ENCODE assay signal across 8 mouse cellular contexts in genomic region chr9:35541488-35541887, GRCm38 (mm10). TPM values are rescaled to one million over a fixed set of nuclear protein-coding genes. Genes with fewer than 3 reads are reported as not detected.
DNase-seq lines count a peak whose midpoint lies in the region; ATAC-seq and TF ChIP-seq lines count a peak whose summit lies in the region.

No protein-coding gene starts in this region.

- no peak overlapping the region for H3K4me3 ChIP-seq in MEL (ENCODE audit: control insufficient read depth in 1 of 2, insufficient read depth in 1 of 2, low read depth in 2 of 2, low read length in 2 of 2)
- H3K4me3 ChIP-seq in forebrain, embryonic 14.5 days (ENCODE audit: low read depth, low read length), result no peak overlapping the region
- no peak overlapping the region for H3K4me3 ChIP-seq in hindbrain, embryonic 14.5 days (replicated peaks; ENCODE audit: low read length)
- no peak overlapping the region for H3K4me3 ChIP-seq in lung, postnatal 0 days (ENCODE audit: low read depth, low read length)

- TF ChIP-seq RAD21 in MEL (IDR thresholded peaks at IDR 0.05; ENCODE audit: low read depth, low read length), result peak; percentile 82

- no peaks in the 10 kb centered on the region for H3K79me2 ChIP-seq in MEL (ENCODE audit: control insufficient read depth, insufficient read depth, low read length, poor library complexity)

- H3K27me3 ChIP-seq in MEL (ENCODE audit: control insufficient read depth in 1 of 2, insufficient read depth in 2 of 2, low read length in 2 of 2), result no peaks in the 10 kb centered on the region
- H3K27me3 ChIP-seq in forebrain, embryonic 14.5 days (replicated peaks; ENCODE audit: control insufficient read depth, insufficient read depth, low read length), result no peaks in the 10 kb centered on the region
- no peaks in the 10 kb centered on the region for H3K27me3 ChIP-seq in hindbrain, embryonic 14.5 days (ENCODE audit: control insufficient read depth, insufficient read depth, low read length)
- H3K27me3 ChIP-seq in lung, postnatal 0 days (replicated peaks; ENCODE audit: insufficient read depth, low read length), result no peaks in the 10 kb centered on the region

- no peak for TF ChIP-seq POLR2A in MEL (IDR thresholded peaks at IDR 0.05; ENCODE audit: control insufficient read depth in 1 of 2, insufficient read depth in 1 of 2, low read depth in 1 of 2, low read length in 2 of 2, poor library complexity in 1 of 2)

- H3K9me3 ChIP-seq in MEL (replicated peaks; ENCODE audit: insufficient read depth, low read length), result no peaks in the 10 kb centered on the region
- H3K9me3 ChIP-seq in forebrain, embryonic 14.5 days (replicated peaks; ENCODE audit: control insufficient read depth, low read length), result no peaks in the 10 kb centered on the region
- no peaks in the 10 kb centered on the region for H3K9me3 ChIP-seq in hindbrain, embryonic 14.5 days (ENCODE audit: control insufficient read depth, low read length)
- H3K9me3 ChIP-seq in lung, postnatal 0 days (ENCODE audit: low read length), result no peaks in the 10 kb centered on the region

- H3K9ac ChIP-seq in MEL (ENCODE audit: control insufficient read depth, low read depth, low read length, poor library complexity, severe bottlenecking), result no peak overlapping the region; the same call in 1 of the 2 replicates
- H3K9ac ChIP-seq in forebrain, embryonic 14.5 days (ENCODE audit: low read length), result no peak overlapping the region
- no peak overlapping the region for H3K9ac ChIP-seq in hindbrain, embryonic 14.5 days
- no peak overlapping the region for H3K9ac ChIP-seq in lung, postnatal 0 days (replicated peaks; ENCODE audit: low read depth)

- H3K27ac ChIP-seq in MEL (ENCODE audit: control insufficient read depth, low read depth, low read length), result no peak overlapping the region
- H3K27ac ChIP-seq in forebrain, embryonic 14.5 days (ENCODE audit: low read depth, low read length), result no peak overlapping the region
- no peak overlapping the region for H3K27ac ChIP-seq in hindbrain, embryonic 14.5 days
- no peak overlapping the region for H3K27ac ChIP-seq in lung, postnatal 0 days (ENCODE audit: low read length)

- ATAC-seq in cerebellum, adult (ENCODE audit: insufficient number of reproducible peaks, low FRiP score, low TSS enrichment), result peak; percentile 74
- peak; percentile 87 for ATAC-seq in forebrain, embryonic 14.5 days
- peak; percentile 74; the same call in 1 of the 2 replicates for ATAC-seq in hindbrain, embryonic 14.5 days (ENCODE audit: low FRiP score)
- ATAC-seq in lung, postnatal 0 days, result peak; percentile 57

- peak; percentile 70 to 90 (median 77) for TF ChIP-seq CTCF in MEL (IDR thresholded peaks at IDR 0.05 in 2 of 3, conservative IDR thresholded peaks at IDR 0.05 in 1 of 3; ENCODE audit: control insufficient read depth in 1 of 3, insufficient read depth in 1 of 3, low read depth in 2 of 3, low read length in 3 of 3, poor library complexity in 1 of 3, severe bottlenecking in 1 of 3)
- peak; percentile 80 for TF ChIP-seq CTCF in lung, postnatal 0 days (IDR thresholded peaks at IDR 0.05)

- H3K36me3 ChIP-seq in MEL (ENCODE audit: control insufficient read depth in 1 of 2, insufficient read depth in 2 of 2, low read length in 2 of 2), result peaks cover 0 to 6% of the 10 kb centered on the region in 2 experiments; a peak in 2 of 4 replicates
- H3K36me3 ChIP-seq in forebrain, embryonic 14.5 days (ENCODE audit: control insufficient read depth, insufficient read depth, low read length), result 0 out of 2 replicates have a peak, but pooled peaks cover 5% of the 10 kb centered on the region
- H3K36me3 ChIP-seq in hindbrain, embryonic 14.5 days (replicated peaks; ENCODE audit: control insufficient read depth, insufficient read depth), result peaks cover 50% of the 10 kb centered on the region
- H3K36me3 ChIP-seq in lung, postnatal 0 days (ENCODE audit: insufficient read depth, low read length), result no peaks in the 10 kb centered on the region

- DNase-seq in MEL (ENCODE audit: low read depth, low spot score), result peak; percentile 84
- peak; percentile 92 for DNase-seq in forebrain, embryonic 14.5 days (ENCODE audit: low spot score)
- peak; percentile 96 for DNase-seq in hindbrain, embryonic 14.5 days (ENCODE audit: low spot score)
- DNase-seq in layer of hippocampus, postnatal 10 days (ENCODE audit: low spot score in 2 of 2), result peak; percentile 88
- peak; percentile 82 for DNase-seq in lung, postnatal 0 days (ENCODE audit: low spot score)
- DNase-seq in retina, embryonic 14.5 days (ENCODE audit: low spot score), result peak; percentile 93
- peak; percentile 92 for DNase-seq in thymus, postnatal 4 days

- WGBS in forebrain, embryonic 14.5 days, result 7% methylated on average over 6 of the region's 6 CpGs
- WGBS in hindbrain, embryonic 14.5 days, result 7% methylated on average over 6 of the region's 6 CpGs
- 7% methylated on average over 6 of the region's 6 CpGs for WGBS in lung, postnatal 0 days

- H3K4me1 ChIP-seq in MEL (ENCODE audit: control insufficient read depth in 1 of 2, insufficient read depth in 2 of 2, low read length in 2 of 2), result peaks cover 4 to 14% of the 10 kb centered on the region in 2 experiments
- no peaks in the 10 kb centered on the region for H3K4me1 ChIP-seq in forebrain, embryonic 14.5 days (ENCODE audit: control insufficient read depth, insufficient read depth, low read length)
- H3K4me1 ChIP-seq in hindbrain, embryonic 14.5 days (replicated peaks; ENCODE audit: control insufficient read depth, insufficient read depth, low read length), result no peaks in the 10 kb centered on the region
- no peaks in the 10 kb centered on the region for H3K4me1 ChIP-seq in lung, postnatal 0 days (ENCODE audit: insufficient read depth, low read depth, low read length)

- TF ChIP-seq EP300 in MEL (IDR thresholded peaks at IDR 0.05; ENCODE audit: low read depth in 1 of 2, low read length in 2 of 2), result no peak
- no peak for TF ChIP-seq EP300 in lung, postnatal 0 days (IDR thresholded peaks at IDR 0.05)

- no peak overlapping the region for H3K4me2 ChIP-seq in forebrain, embryonic 14.5 days (ENCODE audit: low read length)
- no peak overlapping the region for H3K4me2 ChIP-seq in hindbrain, embryonic 14.5 days (replicated peaks)
- H3K4me2 ChIP-seq in lung, postnatal 0 days (replicated peaks; ENCODE audit: low read depth, low read length), result no peak overlapping the region

TF ChIP-seq in MEL, 35 proteins besides CTCF, POLR2A, EP300 and RAD21 (continues in another document):
- TF ChIP-seq MAX (IDR thresholded peaks at IDR 0.05; ENCODE audit: low read length) (0 out of 2 replicates have a peak, but pooled peaks have one; percentile 25), ZC3H11A (IDR thresholded peaks at IDR 0.05; ENCODE audit: low read depth, low read length) (0 out of 2 replicates have a peak, but pooled peaks have one; percentile 49), POLR2AphosphoS2 (IDR thresholded peaks at IDR 0.05; ENCODE audit: low read length) (no peak), MAZ (IDR thresholded peaks at IDR 0.05; ENCODE audit: low read depth, low read length) (no peak), MXI1 (IDR thresholded peaks at IDR 0.05; ENCODE audit: low read depth, low read length) (no peak), RCOR1 (IDR thresholded peaks at IDR 0.05; ENCODE audit: low read depth, low read length) (no peak)

RNA-seq across cellular contexts. Expression of gene Ddx25, which starts 16.8 kb away (rescaled TPM):
- 0.33 and 0.35 TPM in 2 replicates for total RNA-seq in MEL (2012; rRNA removed)
- polyA plus RNA-seq in MEL (2012; ENCODE audit: insufficient read depth in 1 of 2, insufficient read length in 2 of 2, low read depth in 1 of 2, low replicate concordance in 2 of 2, missing spikeins in 1 of 2), result under 1 TPM in 1 of 2 experiments, not detected in 1; 0.35 TPM
- 21.0 and 22.9 TPM in 2 replicates for polyA plus RNA-seq in forebrain, embryonic 14.5 days (2014; fragmentation: Nextera tagmentation; extraction: Ambion mirVana)
- 29.3 and 31.8 TPM in 2 replicates for polyA plus RNA-seq in hindbrain, embryonic 14.5 days (2014; fragmentation: Nextera tagmentation; extraction: Ambion mirVana)
- total RNA-seq in layer of hippocampus, postnatal 10 days (2021), result 10 to 100 TPM; 15.2 to 16.1 TPM
- polyA plus RNA-seq in lung, postnatal 0 days (2015; fragmentation: Nextera tagmentation; extraction: Ambion mirVana), result 0.07 and 0.10 TPM in 2 replicates

RNA-seq across cellular contexts. Expression of gene Pus3, which starts 16.9 kb away (rescaled TPM):
- total RNA-seq in MEL (2012; rRNA removed), result 20.0 and 23.8 TPM in 2 replicates
- polyA plus RNA-seq in MEL (2012; ENCODE audit: insufficient read depth in 1 of 2, insufficient read length in 2 of 2, low read depth in 1 of 2, low replicate concordance in 2 of 2, missing spikeins in 1 of 2), result 10 to 100 TPM in 1 of 2 experiments, not detected in 1; 15.8 TPM
- 21.9 and 23.9 TPM in 2 replicates for polyA plus RNA-seq in forebrain, embryonic 14.5 days (2014; fragmentation: Nextera tagmentation; extraction: Ambion mirVana)
- 15.6 and 19.1 TPM in 2 replicates for polyA plus RNA-seq in hindbrain, embryonic 14.5 days (2014; fragmentation: Nextera tagmentation; extraction: Ambion mirVana)
- 10 to 100 TPM; 12.0 to 13.4 TPM for total RNA-seq in layer of hippocampus, postnatal 10 days (2021)
- 7.3 and 8.5 TPM in 2 replicates for polyA plus RNA-seq in lung, postnatal 0 days (2015; fragmentation: Nextera tagmentation; extraction: Ambion mirVana)

RNA-seq across cellular contexts. Expression of gene Gm1113, which starts 23.4 kb away (rescaled TPM):
- total RNA-seq in MEL (2012; rRNA removed), result not detected in 2 replicates
- not detected for polyA plus RNA-seq in MEL (2012; ENCODE audit: insufficient read depth in 1 of 2, insufficient read length in 2 of 2, low read depth in 1 of 2, low replicate concordance in 2 of 2, missing spikeins in 1 of 2)
- not detected in 2 replicates for polyA plus RNA-seq in forebrain, embryonic 14.5 days (2014; fragmentation: Nextera tagmentation; extraction: Ambion mirVana)
- polyA plus RNA-seq in hindbrain, embryonic 14.5 days (2014; fragmentation: Nextera tagmentation; extraction: Ambion mirVana), result not detected in 2 replicates
- total RNA-seq in layer of hippocampus, postnatal 10 days (2021), result not detected
- not detected in 2 replicates for polyA plus RNA-seq in lung, postnatal 0 days (2015; fragmentation: Nextera tagmentation; extraction: Ambion mirVana)

RNA-seq across cellular contexts. Expression of gene Pate2, which starts 28.6 kb away (rescaled TPM):
- 0.16 and 0.23 TPM in 2 replicates for total RNA-seq in MEL (2012; rRNA removed)
- polyA plus RNA-seq in MEL (2012; ENCODE audit: insufficient read depth in 1 of 2, insufficient read length in 2 of 2, low read depth in 1 of 2, low replicate concordance in 2 of 2, missing spikeins in 1 of 2), result under 1 TPM in 1 of 2 experiments, not detected in 1; 0.29 TPM
- polyA plus RNA-seq in forebrain, embryonic 14.5 days (2014; fragmentation: Nextera tagmentation; extraction: Ambion mirVana), result 0.51 and 0.77 TPM in 2 replicates
- 0.47 TPM in 2 replicates for polyA plus RNA-seq in hindbrain, embryonic 14.5 days (2014; fragmentation: Nextera tagmentation; extraction: Ambion mirVana)
- 1 to 10 TPM; 1.5 to 2.3 TPM for total RNA-seq in layer of hippocampus, postnatal 10 days (2021)
- 0.06 and 0.10 TPM in 2 replicates for polyA plus RNA-seq in lung, postnatal 0 days (2015; fragmentation: Nextera tagmentation; extraction: Ambion mirVana)

RNA-seq across cellular contexts. Expression of gene Hyls1, which starts 28.7 kb away (rescaled TPM):
- 10.6 and 13.6 TPM in 2 replicates for total RNA-seq in MEL (2012; rRNA removed)
- 10 to 100 TPM in 1 of 2 experiments, not detected in 1; 10.5 TPM for polyA plus RNA-seq in MEL (2012; ENCODE audit: insufficient read depth in 1 of 2, insufficient read length in 2 of 2, low read depth in 1 of 2, low replicate concordance in 2 of 2, missing spikeins in 1 of 2)
- polyA plus RNA-seq in forebrain, embryonic 14.5 days (2014; fragmentation: Nextera tagmentation; extraction: Ambion mirVana), result 26.1 and 29.2 TPM in 2 replicates
- 14.4 and 18.2 TPM in 2 replicates for polyA plus RNA-seq in hindbrain, embryonic 14.5 days (2014; fragmentation: Nextera tagmentation; extraction: Ambion mirVana)
- 10 to 100 TPM; 12.5 to 14.6 TPM for total RNA-seq in layer of hippocampus, postnatal 10 days (2021)
- polyA plus RNA-seq in lung, postnatal 0 days (2015; fragmentation: Nextera tagmentation; extraction: Ambion mirVana), result 4.7 and 5.0 TPM in 2 replicates

Comparison
In these comparisons a context has a peak if more than half of its experiments do, and no peak if none do; other contexts are left out.
1. RNA of gene Ddx25, which starts 16.8 kb away (polyA plus RNA-seq): 29.3 to 31.8 TPM in hindbrain, embryonic 14.5 days and 21.0 to 22.9 TPM in forebrain, embryonic 14.5 days; 0.35 TPM in MEL and 0.07 to 0.10 TPM in lung, postnatal 0 days; every median in the first group is over 10 times any median in the second.
2. Peak in every context shown above with its lines, with median percentiles within 50 percentile points of each other: DNase-seq and ATAC-seq.